Mouse (Mus musculus) MEL (cell line): ENCODE data around the gene Mpi. TPM values are rescaled to one million over a fixed set of nuclear protein-coding genes. Genes with fewer than 3 reads are reported as not detected.

Source experiments
- DNase-seq: peaks from one replicate; pipeline ENCODE4 v3.0.0; 2011; ENCODE audit warnings: low read depth, low spot score
- H3K27ac ChIP-seq: 2 replicates; pipeline ENCODE4 v1.5.1; 2012; ENCODE audit warnings: low read depth, mild to moderate bottlenecking, control low read depth, low read length, moderate library complexity; ENCODE audit not compliant: control insufficient read depth
- H3K27me3 ChIP-seq, 2 experiments: fragments of 150-350 bp in 1 of 2; sonication (generic) in 1 of 2; 2 replicates each; pipeline ENCODE4 v1.6.1; 2012; ENCODE audit warnings: low read length in 2 of 2, mild to moderate bottlenecking in 2 of 2, improper control_type of control experiment in 1 of 2, moderate library complexity in 1 of 2; ENCODE audit not compliant: insufficient read depth in 2 of 2, control insufficient read depth in 1 of 2
- H3K36me3 ChIP-seq, 2 experiments: 2 replicates each; pipeline ENCODE4 v1.6.1; 2012 to 2014; ENCODE audit warnings: low read length in 2 of 2, improper control_type of control experiment in 1 of 2, inconsistent platforms in 1 of 2, mild to moderate bottlenecking in 1 of 2; ENCODE audit not compliant: insufficient read depth in 2 of 2, control insufficient read depth in 1 of 2
- H3K4me1 ChIP-seq, 2 experiments: fragments of 150-350 bp in 1 of 2; sonication (generic) in 1 of 2; 2 replicates each; pipeline ENCODE4 v1.6.1; 2012; ENCODE audit warnings: low read length in 2 of 2, improper control_type of control experiment in 1 of 2, mild to moderate bottlenecking in 1 of 2; ENCODE audit not compliant: insufficient read depth in 2 of 2, control insufficient read depth in 1 of 2
- H3K4me3 ChIP-seq, 2 experiments: fragments of 150-350 bp in 1 of 2; sonication (generic) in 1 of 2; 2 replicates each; pipeline ENCODE4 v1.5.1; 2012; ENCODE audit warnings: low read depth in 2 of 2, low read length in 2 of 2, mild to moderate bottlenecking in 2 of 2, moderate library complexity in 2 of 2, control low read depth in 1 of 2, improper control_type of control experiment in 1 of 2; ENCODE audit not compliant: control insufficient read depth in 1 of 2, insufficient read depth in 1 of 2
- H3K79me2 ChIP-seq: 2 replicates; pipeline ENCODE4 v1.6.1; 2012; ENCODE audit warnings: mild to moderate bottlenecking, low read length, moderate library complexity; ENCODE audit not compliant: control insufficient read depth, poor library complexity, insufficient read depth
- H3K9ac ChIP-seq: 2 replicates; pipeline ENCODE4 v1.6.1; 2012; ENCODE audit warnings: low read depth, mild to moderate bottlenecking, control low read depth, low read length, moderate library complexity; ENCODE audit not compliant: control insufficient read depth, poor library complexity, severe bottlenecking
- H3K9me3 ChIP-seq: fragments of 150-350 bp; sonication (generic); replicated peaks from 2 replicates; pipeline ENCODE4 v1.6.1; 2012; ENCODE audit warnings: mild to moderate bottlenecking, low read length, improper control_type of control experiment, moderate library complexity; ENCODE audit not compliant: insufficient read depth
- BHLHE40 ChIP-seq: IDR thresholded peaks from 2 replicates; pipeline ENCODE4 v1.6.1; 2012; ENCODE audit warnings: low read depth, mild to moderate bottlenecking, inconsistent platforms, low read length, improper control_type of control experiment, borderline replicate concordance
- CHD2 ChIP-seq: IDR thresholded peaks from 2 replicates; pipeline ENCODE4 v1.6.1; 2011; ENCODE audit warnings: low read length, improper control_type of control experiment
- CTCF ChIP-seq, 3 experiments: IDR thresholded peaks in 2 of 3; conservative IDR thresholded peaks in 1 of 3; 2 replicates each; pipeline ENCODE4 v1.5.1; 2011 to 2012; ENCODE audit warnings: low read length in 3 of 3, low read depth in 2 of 3, mild to moderate bottlenecking in 2 of 3, improper control_type of control experiment in 1 of 3, inconsistent platforms in 1 of 3, mixed read lengths in 1 of 3, moderate library complexity in 1 of 3; ENCODE audit not compliant: control insufficient read depth in 1 of 3, insufficient read depth in 1 of 3, poor library complexity in 1 of 3, severe bottlenecking in 1 of 3
- ELF1 ChIP-seq: IDR thresholded peaks from 2 replicates; pipeline ENCODE4 v1.6.1; 2014; ENCODE audit warnings: low read depth, mild to moderate bottlenecking, inconsistent platforms, low read length, improper control_type of control experiment, moderate library complexity
- EP300 ChIP-seq, 2 experiments: IDR thresholded peaks; 2 replicates each; pipeline ENCODE4 v1.6.1; 2011; ENCODE audit warnings: improper control_type of control experiment in 2 of 2, low read length in 2 of 2, low read depth in 1 of 2, mild to moderate bottlenecking in 1 of 2
- ETS1 ChIP-seq: IDR thresholded peaks from 2 replicates; pipeline ENCODE4 v1.6.1; 2012; ENCODE audit warnings: low read depth, mild to moderate bottlenecking, inconsistent platforms, low read length, improper control_type of control experiment, moderate library complexity
- GABPA ChIP-seq: IDR thresholded peaks from 2 replicates; pipeline ENCODE4 v1.6.1; 2012; ENCODE audit warnings: low read depth, mild to moderate bottlenecking, inconsistent platforms, low read length, improper control_type of control experiment, moderate library complexity
- GATA1 ChIP-seq: IDR thresholded peaks from 2 replicates; pipeline ENCODE4 v1.6.1; 2011; ENCODE audit warnings: low read depth, low read length, improper control_type of control experiment
- HCFC1 ChIP-seq: IDR thresholded peaks from 2 replicates; pipeline ENCODE4 v1.6.1; 2012; ENCODE audit warnings: low read depth, mild to moderate bottlenecking, inconsistent platforms, low read length, improper control_type of control experiment, moderate library complexity
- JUND ChIP-seq: IDR thresholded peaks from 2 replicates; pipeline ENCODE4 v1.6.1; 2011; ENCODE audit warnings: low read depth, mild to moderate bottlenecking, improper control_type of control experiment, low read length
- MAFK ChIP-seq: IDR thresholded peaks from 2 replicates; pipeline ENCODE4 v1.6.1; 2011; ENCODE audit warnings: low read depth, mild to moderate bottlenecking, low read length, improper control_type of control experiment, borderline replicate concordance
- MAZ ChIP-seq: IDR thresholded peaks from 2 replicates; pipeline ENCODE4 v1.6.1; 2012; ENCODE audit warnings: low read depth, mild to moderate bottlenecking, inconsistent platforms, low read length, improper control_type of control experiment
- MEF2A ChIP-seq: IDR thresholded peaks from 2 replicates; pipeline ENCODE4 v1.6.1; 2014; ENCODE audit warnings: low read depth, mild to moderate bottlenecking, inconsistent platforms, low read length, improper control_type of control experiment; ENCODE audit not compliant: poor library complexity, insufficient replicate concordance, severe bottlenecking; ENCODE audit errors: extremely low read depth
- MXI1 ChIP-seq: IDR thresholded peaks from 2 replicates; pipeline ENCODE4 v1.6.1; 2011; ENCODE audit warnings: mild to moderate bottlenecking, low read depth, low read length, improper control_type of control experiment
- MYB ChIP-seq: IDR thresholded peaks from 2 replicates; pipeline ENCODE4 v1.6.1; 2011; ENCODE audit warnings: mild to moderate bottlenecking, low read depth, low read length, improper control_type of control experiment
- POLR2A ChIP-seq, 2 experiments: IDR thresholded peaks; 2 replicates each; pipeline ENCODE4 v1.6.1; 2011 to 2012; ENCODE audit warnings: low read length in 2 of 2, mild to moderate bottlenecking in 2 of 2, control low read depth in 1 of 2, improper control_type of control experiment in 1 of 2, low read depth in 1 of 2, moderate library complexity in 1 of 2; ENCODE audit not compliant: control insufficient read depth in 1 of 2, insufficient read depth in 1 of 2, poor library complexity in 1 of 2
- POLR2AphosphoS2 ChIP-seq: IDR thresholded peaks from 2 replicates; pipeline ENCODE4 v1.6.1; 2011; ENCODE audit warnings: low read length, improper control_type of control experiment
- POLR2AphosphoS5 ChIP-seq: IDR thresholded peaks from 2 replicates; pipeline ENCODE4 v1.6.1; 2012; ENCODE audit warnings: low read depth, borderline replicate concordance, mild to moderate bottlenecking, inconsistent platforms, low read length, moderate library complexity, mixed read lengths
- RCOR1 ChIP-seq: IDR thresholded peaks from 2 replicates; pipeline ENCODE4 v1.6.1; 2012; ENCODE audit warnings: low read depth, mild to moderate bottlenecking, inconsistent platforms, low read length, improper control_type of control experiment
- TCF12 ChIP-seq: IDR thresholded peaks from 2 replicates; pipeline ENCODE4 v1.6.1; 2014; ENCODE audit warnings: low read depth, mild to moderate bottlenecking, inconsistent platforms, low read length, improper control_type of control experiment, moderate library complexity
- UBTF ChIP-seq: IDR thresholded peaks from 2 replicates; pipeline ENCODE4 v1.6.1; 2012; ENCODE audit warnings: low read depth, mild to moderate bottlenecking, inconsistent platforms, low read length, improper control_type of control experiment, moderate library complexity, borderline replicate concordance; ENCODE audit not compliant: insufficient read depth
- USF1 ChIP-seq: IDR thresholded peaks from 2 replicates; pipeline ENCODE4 v1.6.1; 2014; ENCODE audit warnings: low read depth, mild to moderate bottlenecking, inconsistent platforms, low read length, improper control_type of control experiment, moderate library complexity
- ZKSCAN1 ChIP-seq: IDR thresholded peaks from 2 replicates; pipeline ENCODE4 v1.6.1; 2012; ENCODE audit warnings: low read depth, mild to moderate bottlenecking, inconsistent platforms, low read length, improper control_type of control experiment, moderate library complexity
- ZNF384 ChIP-seq: IDR thresholded peaks from 2 replicates; pipeline ENCODE4 v1.6.1; 2012; ENCODE audit warnings: low read depth, mild to moderate bottlenecking, inconsistent platforms, low read length, improper control_type of control experiment
- polyA plus RNA-seq, 2 experiments: library from polyadenylated mRNA; stranded (reverse) in 1 of 2; unstranded in 1 of 2; fragments of >175 nt in 1 of 2; fragments of >200 nt in 1 of 2; gene quantifications; 2 replicates each; pipeline versions ENCODE4 v1.2.1 to v1.2.4; 2012; ENCODE audit warnings: low replicate concordance in 2 of 2, low read depth in 1 of 2; ENCODE audit not compliant: insufficient read length in 2 of 2, insufficient read depth in 1 of 2, missing spikeins in 1 of 2
- total RNA-seq: library from RNA; depleted of rRNA; stranded (reverse); fragments of 300-350 nt; gene quantifications from 2 replicates; pipeline ENCODE4 v1.2.3, GENCODE M21; 2012

Gene Mpi
- total and polyA plus RNA-seq, 3 experiments: 24.3 to 37.7 TPM; not detected in 1

GRCm38 (mm10) chr9:57504381-57504700 lies 48.2 kb downstream of the Mpi start:
- H3K36me3 ChIP-seq: peaks cover 0 to 11% of the 10 kb centered on the region in 2 experiments; a peak in 2 of 4 replicates
- no peak for TF ChIP-seq GATA1
- no peak for TF ChIP-seq MAZ
- TF ChIP-seq JUND: no peak
- TF ChIP-seq MAFK: no peak
- TF ChIP-seq POLR2AphosphoS2: no peak
- no peak for TF ChIP-seq RCOR1
- TF ChIP-seq ZNF384: no peak
- TF ChIP-seq UBTF: no peak
- TF ChIP-seq MXI1: no peak
- TF ChIP-seq USF1: no peak
- TF ChIP-seq BHLHE40: no peak
- no peak for TF ChIP-seq POLR2A (IDR thresholded peaks at IDR 0.05; ENCODE audit: control insufficient read depth in 1 of 2, insufficient read depth in 1 of 2, low read depth in 1 of 2, low read length in 2 of 2, poor library complexity in 1 of 2)
- no peak for TF ChIP-seq GABPA
- no peaks in the 10 kb centered on the region for H3K79me2 ChIP-seq
- H3K27ac ChIP-seq: no peak overlapping the region
- H3K9me3 ChIP-seq: no peaks in the 10 kb centered on the region
- no peak overlapping the region for H3K9ac ChIP-seq
- H3K4me1 ChIP-seq: peaks cover 0 to 17% of the 10 kb centered on the region in 2 experiments; a peak in 3 of 4 replicates
- peaks cover 4 to 5% of the 10 kb centered on the region in 2 experiments; a peak in 3 of 4 replicates for H3K27me3 ChIP-seq
- no peak for DNase-seq
- no peak overlapping the region for H3K4me3 ChIP-seq

GRCm38 (mm10) chr9:57503622-57504380 lies 48.8 kb downstream of the Mpi start, which contains the start of gene Rpp25:
Rpp25 (plus strand) TSS chr9:57504026.
- no peaks in the 10 kb centered on the region for H3K9me3 ChIP-seq
- H3K27me3 ChIP-seq: peaks cover 4 to 7% of the 10 kb centered on the region in 2 experiments
- H3K27ac ChIP-seq: no peak within 1 kb of the TSS
- no peaks in the 10 kb centered on the region for H3K79me2 ChIP-seq
- no peak for DNase-seq
- no peak within 1 kb of the TSS for H3K9ac ChIP-seq
- peaks cover 0 to 11% of the 10 kb centered on the region in 2 experiments; a peak in 2 of 4 replicates for H3K36me3 ChIP-seq
- H3K4me3 ChIP-seq: no peak within 1 kb of the TSS
- peaks cover 0 to 17% of the 10 kb centered on the region in 2 experiments; a peak in 3 of 4 replicates for H3K4me1 ChIP-seq
- TF ChIP-seq CHD2 (no peak), POLR2AphosphoS2 (no peak), HCFC1 (no peak), ZKSCAN1 (no peak), POLR2AphosphoS5 (no peak), GATA1 (no peak), RCOR1 (no peak), MYB (no peak), ELF1 (no peak), MEF2A (no peak), GABPA (no peak), BHLHE40 (no peak), TCF12 (no peak), ETS1 (no peak), ZNF384 (no peak), UBTF (no peak), EP300 (IDR thresholded peaks at IDR 0.05; ENCODE audit: low read depth in 1 of 2, low read length in 2 of 2) (no peak), MXI1 (no peak), CTCF (IDR thresholded peaks at IDR 0.05 in 2 of 3, conservative IDR thresholded peaks at IDR 0.05 in 1 of 3; ENCODE audit: control insufficient read depth in 1 of 3, insufficient read depth in 1 of 3, low read depth in 2 of 3, low read length in 3 of 3, poor library complexity in 1 of 3, severe bottlenecking in 1 of 3) (no peak)
